Mouse (Mus musculus): Measurements from ENCODE around the gene Fbxo22. TPM values are rescaled to one million over a fixed set of nuclear protein-coding genes. Genes with fewer than 3 reads are reported as not detected.

Fbxo22 gene
- total and polyA plus RNA-seq, 2 experiments from 2014 or later = 58.3 to 70.0 TPM

GRCm38 (mm10) chr9:55273906-55274305, 65.2 kb downstream of the Fbxo22 start:
- TF ChIP-seq CTCF (IDR thresholded peaks at IDR 0.05; ENCODE audit: low read depth) = no peak
- no peak overlapping the region for H3K27ac ChIP-seq
- no peak for ATAC-seq

More at GRCm38 (mm10) chr9:55273906-55274305, 65.2 kb downstream of the Fbxo22 start:
- H3K36me3 ChIP-seq (ENCODE audit: insufficient read depth, low read length) = no peaks in the 10 kb centered on the region
- no peak overlapping the region for H3K4me3 ChIP-seq (ENCODE audit: low read length)
- no peak overlapping the region for H3K9ac ChIP-seq (replicated peaks; ENCODE audit: low read length)
- H3K9me3 ChIP-seq (ENCODE audit: low read length) = no peaks in the 10 kb centered on the region
- H3K27me3 ChIP-seq (ENCODE audit: insufficient read depth, low read length) = no peaks in the 10 kb centered on the region
- H3K4me2 ChIP-seq (ENCODE audit: low read depth, low read length) = no peak overlapping the region
- 44% methylated on average over 4 of the region's 4 CpGs for WGBS
- DNase-seq (ENCODE audit: low spot score) = no peak
- H3K4me1 ChIP-seq (ENCODE audit: insufficient read depth, low read length) = 0 out of 2 replicates have a peak, but pooled peaks cover 4% of the 10 kb centered on the region

Other genes with a start within 250 kb of the Fbxo22 start
- 3.6 and 4.8 TPM in 2 replicates for gene Chrna5, start 228.0 kb upstream of the Fbxo22 start, total RNA-seq (2014; rRNA removed)
- 2.4 and 2.8 TPM in 2 replicates for gene Chrna5, start 228.0 kb upstream of the Fbxo22 start, polyA plus RNA-seq (2015; fragmentation: Nextera tagmentation; extraction: Ambion mirVana)
- gene Chrna3, start 182.4 kb upstream of the Fbxo22 start, total RNA-seq (2014; rRNA removed) = 5.6 and 7.5 TPM in 2 replicates
- 14.6 and 15.8 TPM in 2 replicates for gene Chrna3, start 182.4 kb upstream of the Fbxo22 start, polyA plus RNA-seq (2015; fragmentation: Nextera tagmentation; extraction: Ambion mirVana)
- gene Chrnb4, start 160.1 kb upstream of the Fbxo22 start, total RNA-seq (2014; rRNA removed) = 2.6 and 3.1 TPM in 2 replicates
- gene Chrnb4, start 160.1 kb upstream of the Fbxo22 start, polyA plus RNA-seq (2015; fragmentation: Nextera tagmentation; extraction: Ambion mirVana) = 2.2 and 2.4 TPM in 2 replicates
- 23.5 and 24.7 TPM in 2 replicates for gene Ube2q2, start 60.1 kb upstream of the Fbxo22 start, total RNA-seq (2014; rRNA removed)
- gene Ube2q2, start 60.1 kb upstream of the Fbxo22 start, polyA plus RNA-seq (2015; fragmentation: Nextera tagmentation; extraction: Ambion mirVana) = 33.0 and 35.5 TPM in 2 replicates
- 0.07 and 0.68 TPM in 2 replicates for gene Nrg4, start 117.9 kb downstream of the Fbxo22 start, total RNA-seq (2014; rRNA removed)
- gene Nrg4, start 117.9 kb downstream of the Fbxo22 start, polyA plus RNA-seq (2015; fragmentation: Nextera tagmentation; extraction: Ambion mirVana) = 1.1 and 1.7 TPM in 2 replicates
- gene Tmem266, start 118.0 kb downstream of the Fbxo22 start, total RNA-seq (2014; rRNA removed) = 7.1 and 15.3 TPM in 2 replicates
- 5.6 and 5.9 TPM in 2 replicates for gene Tmem266, start 118.0 kb downstream of the Fbxo22 start, polyA plus RNA-seq (2015; fragmentation: Nextera tagmentation; extraction: Ambion mirVana)